Mouse (Mus musculus): ENCODE results near the gene Upp2. TPM values are rescaled to one million over a fixed set of nuclear protein-coding genes. Genes with fewer than 3 reads are reported as not detected.

Upp2 gene
- polyA plus RNA-seq, 1 experiment from 2014 or later: 8.5 TPM

DNA sequence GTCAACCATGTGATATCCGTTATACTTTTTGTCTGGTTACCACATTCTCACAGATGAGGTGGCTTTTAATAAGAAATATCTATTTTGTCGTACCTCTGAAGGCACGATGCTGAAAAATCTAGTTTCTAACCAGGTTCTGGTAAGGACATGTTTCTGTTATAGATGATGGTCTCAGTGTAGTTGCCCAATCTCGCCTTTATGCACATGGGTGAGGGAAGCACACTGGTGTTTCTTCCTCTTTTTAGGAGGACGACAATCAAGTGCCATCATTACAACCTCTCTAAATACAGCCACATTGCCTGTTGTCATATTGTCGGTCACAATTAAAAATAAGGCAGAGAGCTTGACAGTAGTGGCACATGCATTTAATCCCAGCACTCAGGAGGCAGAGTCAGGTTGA lies 32.5 kb downstream of the Upp2 start:
- no peak for ATAC-seq (ENCODE audit: low FRiP score, low TSS enrichment)
- no peaks in the 10 kb centered on the region for H3K9me3 ChIP-seq (ENCODE audit: low read length)
- H3K4me3 ChIP-seq (ENCODE audit: low read length): no peak overlapping the region
- H3K4me1 ChIP-seq (ENCODE audit: insufficient read depth, low read length): peaks cover 9% of the 10 kb centered on the region; the same call in 1 of the 2 replicates
- no peak overlapping the region for H3K4me2 ChIP-seq (replicated peaks; ENCODE audit: low read depth, low read length)
- 93% methylated on average over 6 of the region's 6 CpGs for WGBS
- H3K9ac ChIP-seq (replicated peaks; ENCODE audit: low read length): no peak overlapping the region
- no peaks in the 10 kb centered on the region for H3K36me3 ChIP-seq (ENCODE audit: insufficient read depth, low read length)
- H3K27me3 ChIP-seq (ENCODE audit: insufficient read depth, low read length): no peaks in the 10 kb centered on the region
- no peak overlapping the region for H3K27ac ChIP-seq (ENCODE audit: low read length)

GRCm38 (mm10) chr2:58601382-58601781 lies 34.3 kb downstream of the Upp2 start:
- no peaks in the 10 kb centered on the region for H3K9me3 ChIP-seq (ENCODE audit: low read length)
- H3K9ac ChIP-seq (replicated peaks; ENCODE audit: low read length): no peak overlapping the region
- H3K4me1 ChIP-seq (ENCODE audit: insufficient read depth, low read length): no peaks in the 10 kb centered on the region
- H3K27ac ChIP-seq (ENCODE audit: low read length): no peak overlapping the region
- no peaks in the 10 kb centered on the region for H3K36me3 ChIP-seq (ENCODE audit: insufficient read depth, low read length)
- 60% methylated on average over 4 of the region's 4 CpGs for WGBS
- H3K4me3 ChIP-seq (ENCODE audit: low read length): no peak overlapping the region
- H3K4me2 ChIP-seq (replicated peaks; ENCODE audit: low read depth, low read length): no peak overlapping the region
- no peaks in the 10 kb centered on the region for H3K27me3 ChIP-seq (ENCODE audit: insufficient read depth, low read length)
- ATAC-seq (ENCODE audit: low FRiP score, low TSS enrichment): no peak

DNA sequence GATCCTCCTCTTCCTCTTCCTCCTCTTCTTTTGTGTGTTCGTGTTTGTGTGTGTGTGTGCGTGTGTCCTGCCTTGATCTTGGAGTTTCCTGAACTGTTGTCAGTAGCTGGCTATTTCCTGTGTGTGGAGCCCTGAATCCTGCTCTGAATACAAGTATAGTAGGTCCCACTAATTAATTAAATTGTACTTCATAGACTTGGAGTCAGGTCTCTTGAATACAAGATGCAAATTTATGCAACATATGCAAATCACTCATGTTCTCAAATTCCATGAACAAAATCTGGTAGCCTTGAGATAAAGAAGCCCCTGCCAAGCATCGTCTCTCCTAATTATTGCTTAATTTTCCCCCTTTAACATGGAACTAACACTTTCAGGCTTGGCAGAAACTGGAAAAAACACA lies 36.3 kb downstream of the Upp2 start:
- no peak for ATAC-seq (ENCODE audit: low FRiP score, low TSS enrichment)
- no peak overlapping the region for H3K27ac ChIP-seq (ENCODE audit: low read length)
- H3K4me3 ChIP-seq (ENCODE audit: low read length): no peak overlapping the region
- H3K9me3 ChIP-seq (ENCODE audit: low read length): no peaks in the 10 kb centered on the region
- no peak overlapping the region for H3K9ac ChIP-seq (replicated peaks; ENCODE audit: low read length)
- 78% methylated on average over 3 of the region's 3 CpGs for WGBS
- H3K4me1 ChIP-seq (ENCODE audit: insufficient read depth, low read length): no peaks in the 10 kb centered on the region
- no peaks in the 10 kb centered on the region for H3K27me3 ChIP-seq (ENCODE audit: insufficient read depth, low read length)
- no peak overlapping the region for H3K4me2 ChIP-seq (replicated peaks; ENCODE audit: low read depth, low read length)
- no peaks in the 10 kb centered on the region for H3K36me3 ChIP-seq (ENCODE audit: insufficient read depth, low read length)

DNA sequence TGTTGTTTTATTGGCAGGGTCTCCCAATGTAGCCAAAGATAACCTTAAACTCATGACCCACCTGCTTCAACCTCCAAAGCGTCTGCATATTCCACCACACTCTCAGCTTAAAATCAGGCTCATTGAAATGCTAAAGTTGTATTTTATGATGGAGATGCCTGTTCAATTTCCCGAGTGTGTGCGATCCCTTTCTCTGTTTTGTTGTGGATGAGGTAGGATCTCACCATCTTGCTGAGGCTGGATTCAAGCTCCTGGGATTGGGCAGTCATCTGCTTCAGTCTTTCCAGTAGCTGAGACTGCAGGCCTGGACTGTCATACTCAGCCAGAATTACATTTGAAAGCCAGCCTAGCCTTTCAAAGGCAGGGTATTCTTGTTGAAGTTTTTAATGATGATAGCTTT lies 37.7 kb downstream of the Upp2 start:
- no peak for ATAC-seq (ENCODE audit: low FRiP score, low TSS enrichment)
- Histone ChIP-seq H3K27ac (ENCODE audit: low read length) (no peak overlapping the region), H3K27me3 (ENCODE audit: insufficient read depth, low read length) (no peaks in the 10 kb centered on the region), H3K4me2 (replicated peaks; ENCODE audit: low read depth, low read length) (no peak overlapping the region), H3K9me3 (ENCODE audit: low read length) (no peaks in the 10 kb centered on the region), H3K4me1 (ENCODE audit: insufficient read depth, low read length) (no peaks in the 10 kb centered on the region), H3K4me3 (ENCODE audit: low read length) (no peak overlapping the region), H3K36me3 (ENCODE audit: insufficient read depth, low read length) (no peaks in the 10 kb centered on the region), H3K9ac (replicated peaks; ENCODE audit: low read length) (no peak overlapping the region)
- WGBS: 93% methylated on average over 3 of the region's 3 CpGs

DNA sequence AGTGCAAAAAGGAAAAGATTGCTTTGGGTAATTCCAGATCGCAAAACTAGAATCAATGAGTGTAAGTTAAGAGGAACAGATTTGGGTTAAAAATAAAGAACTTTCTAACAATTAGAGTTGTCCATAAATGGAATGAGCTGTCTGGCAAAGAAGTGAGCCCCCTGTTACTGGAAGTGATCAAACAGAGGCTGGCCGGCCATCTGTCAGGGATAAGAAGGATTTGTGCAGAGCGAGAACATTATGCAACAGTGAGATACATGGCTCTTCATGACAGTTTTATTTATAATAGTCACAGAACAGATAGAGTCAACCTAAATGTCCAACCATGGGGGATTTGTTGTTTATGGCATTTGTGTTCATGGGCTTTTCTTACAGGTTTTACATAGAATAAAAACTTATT lies 46.6 kb downstream of the Upp2 start:
- no peak overlapping the region for H3K9ac ChIP-seq (replicated peaks; ENCODE audit: low read length)
- H3K4me3 ChIP-seq (ENCODE audit: low read length): no peak overlapping the region
- no peaks in the 10 kb centered on the region for H3K4me1 ChIP-seq (ENCODE audit: insufficient read depth, low read length)
- WGBS: 84% methylated on average over 3 of the region's 3 CpGs
- H3K27ac ChIP-seq (ENCODE audit: low read length): no peak overlapping the region
- H3K9me3 ChIP-seq (ENCODE audit: low read length): no peaks in the 10 kb centered on the region
- H3K4me2 ChIP-seq (replicated peaks; ENCODE audit: low read depth, low read length): no peak overlapping the region
- ATAC-seq (ENCODE audit: low FRiP score, low TSS enrichment): no peak
- no peaks in the 10 kb centered on the region for H3K36me3 ChIP-seq (ENCODE audit: insufficient read depth, low read length)
- no peaks in the 10 kb centered on the region for H3K27me3 ChIP-seq (ENCODE audit: insufficient read depth, low read length)

DNA sequence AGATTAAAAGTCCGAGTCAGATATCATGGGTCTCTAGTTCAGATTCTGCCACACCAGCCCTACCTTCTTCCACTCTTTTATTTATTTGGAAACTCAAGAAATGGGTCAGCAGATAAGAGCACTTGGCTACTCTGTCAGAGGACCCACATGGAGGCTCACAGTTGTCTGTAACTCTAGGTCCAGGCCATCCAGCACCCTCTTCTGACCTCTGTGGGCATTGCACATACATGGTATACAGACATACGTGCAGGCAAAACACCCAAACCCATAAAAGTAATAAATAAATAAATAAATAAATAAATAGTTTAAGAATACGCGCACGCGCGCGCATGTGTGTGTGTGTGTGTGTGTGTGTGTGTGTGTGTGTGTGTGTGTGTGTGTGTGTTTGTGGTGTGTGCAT lies 47.8 kb downstream of the Upp2 start:
- Histone ChIP-seq H3K27ac (ENCODE audit: low read length) (no peak overlapping the region), H3K4me1 (ENCODE audit: insufficient read depth, low read length) (no peaks in the 10 kb centered on the region), H3K4me3 (ENCODE audit: low read length) (no peak overlapping the region), H3K9ac (replicated peaks; ENCODE audit: low read length) (no peak overlapping the region), H3K4me2 (replicated peaks; ENCODE audit: low read depth, low read length) (no peak overlapping the region), H3K36me3 (ENCODE audit: insufficient read depth, low read length) (no peaks in the 10 kb centered on the region), H3K27me3 (ENCODE audit: insufficient read depth, low read length) (no peaks in the 10 kb centered on the region), H3K9me3 (ENCODE audit: low read length) (no peaks in the 10 kb centered on the region)
- ATAC-seq (ENCODE audit: low FRiP score, low TSS enrichment): no peak
- WGBS: 96% methylated on average over 8 of the region's 8 CpGs

DNA sequence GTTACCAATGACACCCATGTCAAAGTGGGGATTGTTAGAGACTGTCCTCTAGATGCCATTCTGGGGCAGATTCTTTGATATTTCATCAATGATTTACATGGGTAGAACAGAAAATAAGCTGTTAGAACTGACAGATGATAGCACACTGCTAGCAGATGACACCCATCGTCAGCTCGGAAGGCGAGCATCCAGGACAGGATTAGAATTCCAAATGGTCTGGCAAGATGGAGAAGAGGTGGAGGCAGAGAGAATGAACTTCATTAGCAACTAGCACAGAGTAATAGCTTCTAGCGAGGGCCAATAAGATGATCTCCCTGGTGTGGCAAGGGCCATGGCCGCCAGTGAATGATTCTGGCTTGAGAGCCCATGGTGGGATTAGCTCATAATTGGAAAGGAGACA lies 48.7 kb downstream of the Upp2 start:
- Histone ChIP-seq H3K4me2 (replicated peaks; ENCODE audit: low read depth, low read length) (no peak overlapping the region), H3K9me3 (ENCODE audit: low read length) (no peaks in the 10 kb centered on the region), H3K36me3 (ENCODE audit: insufficient read depth, low read length) (no peaks in the 10 kb centered on the region), H3K4me1 (ENCODE audit: insufficient read depth, low read length) (no peaks in the 10 kb centered on the region), H3K27ac (ENCODE audit: low read length) (no peak overlapping the region), H3K4me3 (ENCODE audit: low read length) (no peak overlapping the region), H3K27me3 (ENCODE audit: insufficient read depth, low read length) (no peaks in the 10 kb centered on the region), H3K9ac (replicated peaks; ENCODE audit: low read length) (no peak overlapping the region)
- 88% methylated on average over 5 of the region's 5 CpGs for WGBS
- no peak for ATAC-seq (ENCODE audit: low FRiP score, low TSS enrichment)

GRCm38 (mm10) chr2:58625186-58625585 lies 58.1 kb downstream of the Upp2 start:
- H3K36me3 ChIP-seq (ENCODE audit: insufficient read depth, low read length): no peaks in the 10 kb centered on the region
- H3K4me2 ChIP-seq (replicated peaks; ENCODE audit: low read depth, low read length): no peak overlapping the region
- H3K4me3 ChIP-seq (ENCODE audit: low read length): no peak overlapping the region
- no peaks in the 10 kb centered on the region for H3K27me3 ChIP-seq (ENCODE audit: insufficient read depth, low read length)
- H3K4me1 ChIP-seq (ENCODE audit: insufficient read depth, low read length): no peaks in the 10 kb centered on the region
- H3K9ac ChIP-seq (replicated peaks; ENCODE audit: low read length): no peak overlapping the region
- H3K9me3 ChIP-seq (ENCODE audit: low read length): no peaks in the 10 kb centered on the region
- no peak for ATAC-seq (ENCODE audit: low FRiP score, low TSS enrichment)
- no peak overlapping the region for H3K27ac ChIP-seq (ENCODE audit: low read length)
- 74% methylated on average over 12 of the region's 12 CpGs for WGBS

GRCm38 (mm10) chr2:58625681-58626080 lies 58.6 kb downstream of the Upp2 start:
- Histone ChIP-seq H3K9ac (replicated peaks; ENCODE audit: low read length) (no peak overlapping the region), H3K4me2 (replicated peaks; ENCODE audit: low read depth, low read length) (no peak overlapping the region), H3K36me3 (ENCODE audit: insufficient read depth, low read length) (no peaks in the 10 kb centered on the region), H3K27ac (ENCODE audit: low read length) (no peak overlapping the region), H3K27me3 (ENCODE audit: insufficient read depth, low read length) (no peaks in the 10 kb centered on the region), H3K4me3 (ENCODE audit: low read length) (no peak overlapping the region), H3K4me1 (ENCODE audit: insufficient read depth, low read length) (no peaks in the 10 kb centered on the region), H3K9me3 (ENCODE audit: low read length) (no peaks in the 10 kb centered on the region)
- 26% methylated on average over 2 of the region's 2 CpGs for WGBS
- ATAC-seq (ENCODE audit: low FRiP score, low TSS enrichment): no peak

- no peaks in the 10 kb centered on the region for H3K9me3 ChIP-seq (ENCODE audit: low read length)
- H3K36me3 ChIP-seq (ENCODE audit: insufficient read depth, low read length): no peaks in the 10 kb centered on the region
- H3K4me1 ChIP-seq (ENCODE audit: insufficient read depth, low read length): no peaks in the 10 kb centered on the region
- no peak overlapping the region for H3K4me3 ChIP-seq (ENCODE audit: low read length)
- no peak overlapping the region for H3K27ac ChIP-seq (ENCODE audit: low read length)
- ATAC-seq (ENCODE audit: low FRiP score, low TSS enrichment): no peak
- WGBS: 40% methylated on average over 8 of the region's 8 CpGs
- H3K27me3 ChIP-seq (ENCODE audit: insufficient read depth, low read length): no peaks in the 10 kb centered on the region
- no peak overlapping the region for H3K9ac ChIP-seq (replicated peaks; ENCODE audit: low read length)
- no peak overlapping the region for H3K4me2 ChIP-seq (replicated peaks; ENCODE audit: low read depth, low read length)
Measured at GRCm38 (mm10) chr2:58626136-58626769, 59.2 kb downstream of the Upp2 start.
